Mouse (Mus musculus): Measurements from ENCODE around the gene Vmn2r70. TPM values are rescaled to one million over a fixed set of nuclear protein-coding genes. Genes with fewer than 3 reads are reported as not detected.

The Vmn2r70 gene
- polyA plus RNA-seq (2014; fragmentation: Illumina TruSeq; extraction: RNeasy Lipid Tissue Mini Kit (QIAGEN cat#74804); ENCODE audit: low read depth, low replicate concordance) = not detected

DNA sequence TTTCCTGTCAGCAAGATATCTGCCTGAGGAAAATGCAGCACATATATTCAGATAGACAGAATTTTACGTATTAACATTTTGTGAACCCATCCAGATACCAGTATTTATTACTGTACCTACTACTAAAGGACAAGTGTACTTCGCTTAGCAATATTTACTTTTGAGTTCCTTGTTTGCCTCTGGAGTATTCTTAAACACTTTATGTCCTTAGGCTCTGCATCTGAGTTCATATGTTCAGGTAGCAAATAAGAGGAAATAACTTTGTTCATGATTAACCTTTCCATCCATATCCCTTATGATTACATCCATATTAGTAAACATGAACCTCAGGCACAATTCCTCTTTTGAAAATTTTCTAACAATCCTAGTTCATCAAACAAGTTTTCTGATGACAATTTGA lies at the start of gene Vmn2r70:
Vmn2r70 (minus strand) TSS at position 101 of the 400 bp plus-strand sequence.

DNA sequence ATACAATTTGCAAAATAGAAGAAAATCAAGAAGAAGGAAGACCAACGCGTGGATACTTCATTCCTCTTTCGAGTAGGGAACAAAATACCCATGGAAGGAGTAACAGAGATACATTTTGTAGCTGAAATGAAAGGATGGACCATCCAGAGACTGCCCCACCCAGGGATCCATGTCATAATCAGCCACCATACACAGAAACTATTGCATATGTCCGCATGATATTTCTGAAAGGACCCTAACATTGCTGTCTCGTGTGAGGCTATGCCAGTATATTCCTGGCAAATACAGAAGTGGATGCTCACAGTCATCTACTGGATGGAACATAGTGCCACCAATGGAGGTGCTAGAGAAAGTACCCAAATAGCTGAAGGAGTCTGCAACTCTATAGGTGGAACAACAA lies 6.2 kb downstream of the Vmn2r70 start, which contains the start of gene Vmn2r71:
Vmn2r71 (plus strand) TSS at position 301 of the 400 bp plus-strand sequence.

Other genes with a start within 250 kb of the Vmn2r70 start
- gene Vmn2r69, start 153.3 kb downstream of the Vmn2r70 start, polyA plus RNA-seq (2014; fragmentation: Illumina TruSeq; extraction: RNeasy Lipid Tissue Mini Kit (QIAGEN cat#74804); ENCODE audit: low read depth, low replicate concordance) = not detected
- not detected for gene Vmn2r71, start 6.1 kb downstream of the Vmn2r70 start, polyA plus RNA-seq (2014; fragmentation: Illumina TruSeq; extraction: RNeasy Lipid Tissue Mini Kit (QIAGEN cat#74804); ENCODE audit: low read depth, low replicate concordance)
- not detected for gene Vmn2r72, start 185.9 kb upstream of the Vmn2r70 start, polyA plus RNA-seq (2014; fragmentation: Illumina TruSeq; extraction: RNeasy Lipid Tissue Mini Kit (QIAGEN cat#74804); ENCODE audit: low read depth, low replicate concordance)

All from adipose tissue, adult 10 weeks (tissue).